Mouse (Mus musculus) adrenal gland, postnatal 14 days (tissue): ENCODE results near the gene Arhgap31. TPM values are rescaled to one million over a fixed set of nuclear protein-coding genes. Genes with fewer than 3 reads are reported as not detected.
"Not testable (repeated sequence)": the region's sequence is repeated elsewhere in the genome, so short reads cannot be mapped to it uniquely, and the experiment has no call there.

ENCODE experiments used
- DNase-seq: peaks from one replicate; pipeline ENCODE4 v3.0.0; 2021; ENCODE audit warnings: mixed read lengths
- total RNA-seq: library from RNA; stranded (reverse); gene quantifications from 2 replicates; pipeline ENCODE4 v1.2.3, GENCODE M21; 2021

The Arhgap31 gene
- total RNA-seq, 1 experiment from 2014 or later: 34.8 TPM

DNA sequence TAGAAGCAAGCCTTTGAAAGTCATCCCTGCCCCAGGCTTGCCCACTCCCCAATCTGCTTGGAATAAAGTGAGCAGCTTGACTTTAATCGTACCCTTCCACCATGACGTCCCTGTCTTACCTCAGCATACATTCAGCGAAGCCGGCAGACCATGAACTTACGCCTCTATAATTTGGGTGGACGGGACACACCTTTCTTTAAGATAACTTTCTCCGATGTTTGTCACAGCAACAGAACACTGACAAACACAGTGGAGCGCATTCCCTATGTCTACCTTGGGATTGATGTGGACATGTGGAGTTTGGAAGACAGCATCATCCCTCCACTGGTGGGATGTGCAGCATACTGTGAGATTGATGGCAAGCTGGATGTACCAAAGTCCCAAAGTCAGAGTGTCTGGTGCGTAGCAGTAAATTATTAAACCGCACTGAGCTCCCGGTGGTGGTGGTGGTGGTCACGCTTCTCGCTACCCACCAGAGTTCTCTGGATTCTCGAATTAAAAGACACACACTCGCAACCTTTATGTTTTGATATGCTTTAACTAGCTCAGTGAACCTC, 15.6 kb upstream of the Arhgap31 start:
- DNase-seq: no peak

GRCm38 (mm10) chr16:38724974-38725373, 11.9 kb upstream of the Arhgap31 start:
- DNase-seq: peak; percentile 38

GRCm38 (mm10) chr16:38724256-38724655, 11.2 kb upstream of the Arhgap31 start:
- no peak for DNase-seq

GRCm38 (mm10) chr16:38721377-38721776, 8.3 kb upstream of the Arhgap31 start:
- DNase-seq: no peak

DNA sequence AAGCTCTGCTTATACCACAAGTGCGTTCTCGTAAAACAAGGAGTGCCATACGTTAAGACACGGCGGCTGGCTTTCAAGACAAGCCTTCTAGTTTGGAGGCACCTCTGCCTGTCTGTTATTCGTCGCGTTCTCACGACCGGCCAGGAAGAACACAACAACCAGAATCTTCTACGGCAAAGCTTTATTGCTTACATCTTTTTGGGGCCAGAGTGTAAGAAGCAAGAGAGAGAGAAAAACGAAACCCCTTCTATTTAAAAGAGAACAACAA, 1.1 kb upstream of the Arhgap31 start:
- not testable (repeated sequence) for DNase-seq

DNA sequence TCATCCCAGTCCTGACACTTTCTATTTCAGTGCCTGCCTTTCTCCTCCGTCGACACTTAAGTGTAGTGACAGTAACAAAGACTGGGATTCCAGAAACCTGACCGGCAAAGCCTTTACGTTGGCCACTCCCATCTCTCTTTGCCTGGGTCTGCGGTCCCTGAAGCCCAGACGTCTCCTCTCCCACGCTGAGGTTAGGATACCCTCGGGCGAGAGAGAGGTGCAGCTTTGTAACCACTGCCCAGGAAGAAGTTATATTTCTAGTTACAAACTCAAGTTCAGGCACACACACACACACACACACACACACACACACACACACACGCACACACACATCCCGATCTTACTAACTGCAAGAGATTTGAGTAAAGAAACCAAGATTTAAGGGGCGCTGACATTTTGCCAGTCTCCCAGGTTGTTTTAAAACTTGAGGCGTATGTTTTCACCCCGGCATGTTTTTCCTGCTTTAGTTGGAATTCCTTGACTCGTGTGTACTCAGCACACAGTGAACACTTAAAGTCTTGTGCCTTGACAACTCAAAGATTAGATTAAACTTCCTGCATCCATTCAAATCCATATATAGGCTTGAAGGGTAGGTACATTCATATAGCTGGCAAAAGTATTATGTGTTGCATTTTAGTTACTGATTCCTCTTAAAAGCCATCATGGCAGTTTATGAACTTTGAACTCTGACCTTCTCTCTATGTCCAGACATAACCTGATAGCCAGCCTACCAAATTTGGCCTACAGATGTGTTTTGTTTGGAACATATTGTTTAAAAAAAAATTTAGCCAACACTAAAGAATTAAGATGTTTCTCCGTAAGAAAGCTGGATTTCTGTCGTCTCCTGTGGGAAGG, 557 bp upstream of the Arhgap31 start:
- peak; percentile 24 for DNase-seq

- DNase-seq: peak; percentile 41
Measured at GRCm38 (mm10) chr16:38712105-38712504, 969 bp downstream of the Arhgap31 start.

GRCm38 (mm10) chr16:38711245-38711644, 1.8 kb downstream of the Arhgap31 start:
- DNase-seq: no peak

DNA sequence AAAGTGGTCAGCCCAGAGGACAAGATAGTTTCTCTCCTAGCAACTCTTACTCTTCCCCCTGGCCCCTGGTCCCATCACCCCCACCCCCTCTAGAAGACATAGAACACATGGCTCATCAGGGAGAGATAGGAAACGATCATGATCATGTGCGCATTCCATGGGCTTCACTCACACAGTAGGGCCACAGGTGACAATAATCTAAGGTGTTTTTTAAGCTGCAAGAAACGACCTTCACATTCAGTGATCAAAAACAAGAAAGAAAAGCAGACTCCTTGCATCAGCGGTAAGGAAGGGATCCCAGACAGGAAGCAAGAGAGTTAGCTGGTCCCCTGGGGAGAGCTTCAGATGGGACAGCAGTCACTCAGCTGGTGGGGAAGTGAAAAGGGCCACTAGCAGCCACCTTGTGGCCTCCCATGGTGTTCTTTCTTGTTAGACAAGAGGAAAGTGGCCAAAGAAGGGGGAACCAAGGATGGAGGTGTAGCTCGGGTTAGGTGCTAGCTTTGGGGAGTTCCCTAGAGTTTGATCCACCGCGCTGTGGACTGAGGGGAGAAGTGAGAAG, 4.0 kb downstream of the Arhgap31 start:
- DNase-seq: no peak

DNA sequence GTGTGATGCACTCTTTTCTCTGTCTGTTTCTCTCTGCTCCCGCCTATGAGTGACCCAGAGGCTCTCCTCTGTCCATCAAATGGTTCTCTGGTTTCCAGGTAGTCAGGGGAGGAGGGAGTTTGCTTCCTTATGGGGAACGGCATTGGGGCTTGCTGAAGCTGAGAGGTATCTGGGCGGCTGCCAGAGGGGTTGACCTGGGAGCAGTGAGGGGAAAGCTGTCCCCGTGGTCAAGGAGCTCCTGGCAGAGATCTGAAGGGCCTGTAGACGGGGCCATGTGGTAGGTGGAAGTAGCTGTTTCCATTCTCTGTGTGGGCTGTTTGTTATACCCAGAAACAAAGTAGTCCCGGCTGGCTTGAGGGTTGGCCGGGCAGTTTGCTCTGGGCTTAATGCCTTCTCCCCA, 6.3 kb downstream of the Arhgap31 start:
- DNase-seq: peak; percentile 19

DNA sequence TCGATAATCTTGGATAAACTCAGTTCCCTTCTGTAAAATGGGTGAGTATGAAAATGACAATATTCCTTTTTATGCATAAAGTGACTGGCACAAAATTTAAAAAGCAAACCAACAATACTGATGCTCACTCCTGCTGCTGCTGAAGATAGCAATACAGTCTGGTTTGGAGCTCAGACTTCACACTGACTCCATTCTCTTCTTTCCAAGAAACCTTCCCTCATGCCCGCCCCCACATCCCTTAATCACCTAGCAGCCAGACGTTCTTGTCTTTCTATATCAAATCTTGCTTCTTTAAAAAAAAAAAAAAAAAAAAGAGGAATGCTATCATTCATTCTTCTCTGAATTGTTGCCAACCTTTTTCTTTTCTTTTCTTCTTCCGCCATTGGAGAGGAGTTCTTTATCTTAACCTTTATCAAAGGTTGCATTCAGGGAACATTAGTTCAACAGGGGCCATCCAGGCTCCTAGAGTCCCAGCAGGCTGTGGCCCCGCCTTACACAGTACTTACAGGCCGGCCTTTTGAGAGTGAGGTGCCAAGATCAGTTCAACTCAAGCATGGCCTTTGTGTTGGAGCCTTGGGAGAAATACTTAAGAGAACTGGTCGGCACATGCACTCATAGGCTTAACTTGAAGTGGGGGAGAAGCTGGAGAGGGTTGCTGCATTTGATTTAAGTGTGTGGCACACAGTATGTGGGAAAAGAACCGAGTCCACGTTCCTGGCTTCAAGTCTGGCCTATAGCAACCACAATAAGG, 7.4 kb downstream of the Arhgap31 start:
- DNase-seq: peak; percentile 29

GRCm38 (mm10) chr16:38703501-38703900, 9.6 kb downstream of the Arhgap31 start:
- no peak for DNase-seq

DNA sequence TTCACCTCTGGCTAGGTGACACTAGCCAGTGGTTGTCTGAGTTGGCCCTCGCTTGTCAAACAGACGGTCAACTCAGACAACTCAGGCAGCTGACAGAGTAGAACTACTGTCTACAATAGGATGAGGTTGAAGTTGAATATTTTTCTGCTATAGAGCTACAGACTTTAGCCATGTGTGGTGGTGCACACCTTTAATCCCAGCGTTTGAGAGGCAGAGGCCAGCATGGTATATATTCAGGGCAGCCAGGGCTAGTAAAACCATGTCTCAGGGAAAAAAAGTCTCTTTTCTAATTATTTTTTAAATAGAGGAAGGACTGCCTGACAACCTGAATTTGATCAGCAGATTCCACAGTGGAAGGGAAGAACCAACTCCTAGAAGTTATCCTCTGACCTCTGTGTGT, 10.8 kb downstream of the Arhgap31 start:
- no peak for DNase-seq

- no peak for DNase-seq
Measured at GRCm38 (mm10) chr16:38701492-38702185, 11.4 kb downstream of the Arhgap31 start.

DNA sequence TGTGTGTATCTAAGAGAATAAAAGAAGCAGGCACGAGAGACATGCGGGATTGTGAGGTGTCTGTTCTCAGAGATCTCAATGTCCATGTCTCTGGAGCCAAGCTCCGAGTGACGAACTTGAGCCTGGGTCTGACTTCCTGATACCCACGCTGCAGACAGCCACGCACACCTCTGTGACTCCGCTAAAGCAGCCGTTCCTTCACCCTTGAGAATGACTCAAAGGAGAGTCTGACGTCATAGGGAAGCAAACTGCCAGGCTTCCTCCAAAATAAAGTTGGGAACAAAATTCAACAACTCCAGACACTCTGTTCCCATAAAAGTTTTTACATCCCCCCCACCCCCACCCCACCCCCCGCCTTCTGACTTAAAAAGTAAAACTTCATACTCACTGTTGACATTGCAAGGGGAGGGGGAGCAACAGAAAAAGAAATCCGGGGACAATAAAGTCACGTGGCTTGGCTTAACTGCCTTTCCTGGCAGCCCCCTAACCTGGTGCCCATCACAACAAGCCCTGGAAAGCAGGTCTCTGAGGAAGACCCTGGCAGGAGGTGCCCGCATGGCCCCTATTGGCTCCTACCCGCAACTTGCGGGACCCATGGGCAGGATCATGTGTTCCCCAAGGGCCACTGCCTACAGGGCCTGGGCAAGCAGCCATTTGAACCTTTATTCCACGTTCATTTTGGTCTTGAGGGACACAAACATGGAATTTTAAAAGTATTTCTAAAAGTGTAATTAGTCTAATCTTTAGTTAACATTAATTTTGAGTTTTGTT, 12.5 kb downstream of the Arhgap31 start:
- peak; percentile 40 for DNase-seq

DNA sequence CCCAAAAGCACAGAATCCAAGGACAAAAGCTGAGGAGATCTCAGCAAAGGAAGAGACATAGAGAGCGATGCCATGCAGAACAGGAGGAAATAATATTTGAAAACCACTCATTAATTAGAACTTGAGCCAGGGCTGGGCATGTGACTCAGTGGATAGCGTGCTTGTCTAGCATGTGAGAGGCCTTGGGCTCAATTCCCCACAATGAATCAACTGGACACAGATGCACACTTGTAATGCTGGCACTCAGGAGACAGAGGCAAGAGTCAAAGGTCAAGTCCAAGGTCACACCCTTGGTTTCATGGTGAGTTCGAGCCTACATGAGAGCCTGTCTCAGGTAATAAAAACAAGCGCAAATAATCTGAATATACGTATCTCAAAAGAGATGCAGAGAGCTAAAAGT, 15.5 kb downstream of the Arhgap31 start:
- DNase-seq: peak; percentile 69

DNA sequence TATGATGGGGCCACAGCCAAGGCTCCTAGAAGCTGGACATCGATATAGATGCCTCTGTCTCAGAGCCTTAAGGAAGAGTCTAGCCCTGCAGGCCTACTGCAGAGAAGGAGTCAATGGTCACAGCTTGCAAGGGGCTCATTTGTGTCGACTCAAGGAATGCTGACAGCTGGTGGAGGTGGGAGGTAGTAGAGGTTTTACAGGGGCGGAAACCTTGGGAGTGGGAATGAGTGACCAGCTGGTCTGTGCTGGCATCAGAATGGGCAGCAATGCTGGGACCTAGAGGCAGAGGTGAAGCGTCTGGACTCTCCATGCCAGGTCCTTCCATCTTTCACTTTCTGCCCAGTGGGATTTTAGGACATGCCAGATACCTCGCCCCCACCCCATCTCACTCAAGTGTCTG, 17.5 kb downstream of the Arhgap31 start:
- no peak for DNase-seq

DNA sequence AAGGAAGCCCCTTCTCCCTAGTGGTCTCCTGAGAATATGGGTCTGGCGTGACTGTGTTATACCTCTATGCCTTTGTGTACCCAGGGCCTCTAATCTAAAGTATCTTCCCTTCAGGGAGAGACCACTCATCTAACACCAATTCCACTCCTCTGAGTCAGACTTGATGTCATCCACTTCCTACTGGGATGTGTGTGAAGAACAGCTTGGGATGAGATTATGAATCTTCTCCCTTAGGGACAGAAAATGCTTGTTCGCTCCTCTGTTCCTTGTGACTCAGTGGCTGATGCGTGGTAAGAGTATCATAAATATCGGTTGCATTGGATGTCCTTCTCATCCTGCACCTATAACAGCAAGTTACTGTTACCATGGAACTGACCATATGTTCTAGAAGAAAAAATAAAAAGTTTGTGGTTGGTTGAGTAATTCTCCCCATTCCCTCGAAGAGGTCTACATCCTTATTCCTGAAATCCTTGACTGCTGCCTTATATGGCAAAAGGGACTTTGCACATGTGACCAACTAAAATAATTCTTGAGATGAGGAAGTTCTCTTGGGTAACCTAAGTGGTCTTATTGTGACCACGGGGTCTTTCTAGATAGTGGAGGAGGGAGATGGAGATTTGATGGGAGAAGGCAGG, 18.1 kb downstream of the Arhgap31 start:
- DNase-seq: no peak

- DNase-seq: no peak
Measured at GRCm38 (mm10) chr16:38690501-38690900, 22.6 kb downstream of the Arhgap31 start.

DNA sequence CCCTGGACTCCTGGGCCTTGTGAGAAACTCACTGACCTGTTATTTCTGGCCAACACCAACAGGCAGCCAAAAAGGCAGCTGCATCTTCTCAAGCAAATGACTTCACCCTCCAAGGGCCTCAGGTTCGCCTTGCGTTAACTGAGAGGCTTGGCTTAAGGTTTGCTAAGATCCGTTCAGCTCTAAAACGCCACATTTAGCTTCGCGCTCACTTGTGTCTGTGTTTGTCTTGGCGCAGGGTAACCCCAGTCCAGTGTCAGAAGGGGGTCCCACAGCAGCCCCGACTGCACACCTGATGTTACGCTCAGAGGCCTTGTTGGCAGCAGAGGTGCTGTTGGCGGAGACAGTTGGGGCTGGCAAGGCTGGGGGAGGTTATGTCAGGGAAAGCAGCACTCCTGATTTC, 23.3 kb downstream of the Arhgap31 start:
- no peak for DNase-seq
